Mouse (Mus musculus) intestine, embryonic 16.5 days (tissue): ENCODE results near the gene Naglu. TPM values are rescaled to one million over a fixed set of nuclear protein-coding genes. Genes with fewer than 3 reads are reported as not detected.

Experiments
- ATAC-seq: fragments of 200-750 bp; cut with Nextera tagmentation; 2 replicates; pipeline ENCODE4 v1.8.0; 2017; ENCODE audit warnings: moderate TSS enrichment, moderate library complexity
- H3K27ac ChIP-seq: fragments of 300-500 bp; sonication (generic); 2 replicates; pipeline ENCODE4 v1.5.1; 2014; ENCODE audit warnings: mild to moderate bottlenecking, low read length
- H3K27me3 ChIP-seq: fragments of 300-500 bp; sonication (generic); replicated peaks from 2 replicates; pipeline ENCODE4 v1.6.1; 2014; ENCODE audit warnings: low read length, control low read depth, mixed read lengths; ENCODE audit not compliant: control insufficient read depth, insufficient read depth
- H3K36me3 ChIP-seq: fragments of 300-500 bp; sonication (generic); 2 replicates; pipeline ENCODE4 v1.6.1; 2014; ENCODE audit warnings: low read length, control low read depth; ENCODE audit not compliant: control insufficient read depth, insufficient read depth
- H3K4me1 ChIP-seq: fragments of 300-500 bp; sonication (generic); 2 replicates; pipeline ENCODE4 v1.6.1; 2014; ENCODE audit warnings: low read length, control low read depth, mixed read lengths; ENCODE audit not compliant: control insufficient read depth, insufficient read depth
- H3K4me2 ChIP-seq: fragments of 300-500 bp; sonication (generic); 2 replicates; pipeline ENCODE4 v1.6.1; 2014; ENCODE audit warnings: low read depth, low read length, control low read depth
- H3K4me3 ChIP-seq: fragments of 300-500 bp; sonication (generic); 2 replicates; pipeline ENCODE4 v1.5.1; 2014; ENCODE audit warnings: mild to moderate bottlenecking, low read length
- H3K9ac ChIP-seq: fragments of 300-500 bp; sonication (generic); 2 replicates; pipeline ENCODE4 v1.6.1; 2014; ENCODE audit warnings: low read depth, low read length
- H3K9me3 ChIP-seq: fragments of 300-500 bp; sonication (generic); 2 replicates; pipeline ENCODE4 v1.6.1; 2016; ENCODE audit warnings: low read length, control low read depth; ENCODE audit not compliant: control insufficient read depth
- WGBS: fragments of 180-500 bp; shearing (Covaris S2); extraction: QIAGEN DNeasy Blood & Tissue Kit; methylation state at CpG from one replicate; pipeline ENCODE4 v1.1.7; 2014; 5-methylcytosine and 5-hydroxymethylcytosine counted together
- polyA plus RNA-seq: library from polyadenylated mRNA; unstranded; fragments of >200 nt; fragmentation: Nextera tagmentation; extraction: Ambion mirVana; gene quantifications from 2 replicates; pipeline ENCODE4 v1.2.1, GENCODE M21; 2015

Gene Naglu
- polyA plus RNA-seq, 1 experiment from 2014 or later = 14.7 TPM

DNA sequence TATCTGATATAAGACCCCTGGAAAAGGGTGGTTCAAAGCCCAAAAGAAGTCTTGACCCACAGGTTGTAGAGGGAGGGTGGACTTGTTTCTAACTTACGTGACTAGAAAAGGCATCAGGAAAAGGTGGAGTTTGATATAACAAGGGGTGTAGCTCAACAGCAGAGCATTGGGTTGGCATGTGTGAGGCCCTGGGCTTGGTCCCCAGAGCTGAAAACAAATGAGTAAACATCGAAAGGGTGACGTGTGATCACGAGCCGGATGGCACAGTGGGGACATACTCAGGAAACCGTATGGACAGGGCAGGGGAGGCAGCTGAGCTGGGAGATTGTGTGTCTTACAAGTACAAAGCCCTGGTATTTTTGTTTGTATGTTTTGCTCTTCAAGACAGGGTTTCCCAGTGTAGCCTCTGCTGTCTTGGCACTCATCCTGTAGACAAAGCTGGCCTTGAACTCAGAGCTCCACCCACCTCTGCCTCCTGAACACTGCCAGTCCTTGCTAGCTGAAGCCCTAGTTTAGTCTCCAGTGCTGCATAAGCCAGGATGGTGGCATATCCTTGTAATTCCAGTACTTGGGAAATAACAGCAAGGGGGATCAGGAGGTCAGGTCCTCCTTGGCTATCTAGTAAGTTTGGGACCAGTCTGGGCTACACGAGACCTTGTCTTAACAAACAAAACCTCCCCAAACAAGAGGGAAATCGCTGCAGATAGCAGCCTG, 35.0 kb upstream of the Naglu start:
- no peak overlapping the region for H3K4me3 ChIP-seq
- no peak overlapping the region for H3K27ac ChIP-seq
- H3K9ac ChIP-seq = no peak overlapping the region
- 95% methylated on average over 8 of the region's 8 CpGs for WGBS
- no peaks in the 10 kb centered on the region for H3K27me3 ChIP-seq
- no peaks in the 10 kb centered on the region; the same call in 1 of the 2 replicates for H3K36me3 ChIP-seq
- H3K4me1 ChIP-seq = 0 out of 2 replicates have a peak, but pooled peaks cover 4% of the 10 kb centered on the region
- H3K4me2 ChIP-seq = no peak overlapping the region
- H3K9me3 ChIP-seq = no peaks in the 10 kb centered on the region
- no peak for ATAC-seq

DNA sequence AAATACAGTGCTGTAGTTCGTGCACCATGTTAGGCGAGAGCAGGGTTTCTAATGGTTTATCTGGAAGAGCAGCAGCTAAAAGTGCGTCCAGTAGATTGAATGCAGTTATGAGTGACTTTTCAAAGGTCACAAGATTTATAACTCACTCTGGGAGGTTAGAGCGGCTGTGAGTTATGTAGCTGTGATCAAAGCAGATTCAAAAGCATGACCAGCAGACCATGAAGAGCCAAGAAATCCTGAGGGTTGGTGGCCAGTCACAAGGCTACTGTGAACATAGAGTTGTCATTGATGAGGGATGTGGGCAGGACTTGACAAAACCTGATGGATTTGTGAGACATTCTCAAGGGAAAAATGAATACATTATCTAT, 34.5 kb upstream of the Naglu start:
- no peaks in the 10 kb centered on the region for H3K27me3 ChIP-seq
- H3K36me3 ChIP-seq = peaks cover 3% of the 10 kb centered on the region
- H3K9ac ChIP-seq = no peak overlapping the region
- no peaks in the 10 kb centered on the region for H3K9me3 ChIP-seq
- H3K27ac ChIP-seq = no peak overlapping the region
- WGBS = 92% methylated on average over 4 of the region's 4 CpGs
- 0 out of 2 replicates have a peak, but pooled peaks cover 2% of the 10 kb centered on the region for H3K4me1 ChIP-seq
- no peak overlapping the region for H3K4me2 ChIP-seq
- no peak for ATAC-seq
- H3K4me3 ChIP-seq = no peak overlapping the region

DNA sequence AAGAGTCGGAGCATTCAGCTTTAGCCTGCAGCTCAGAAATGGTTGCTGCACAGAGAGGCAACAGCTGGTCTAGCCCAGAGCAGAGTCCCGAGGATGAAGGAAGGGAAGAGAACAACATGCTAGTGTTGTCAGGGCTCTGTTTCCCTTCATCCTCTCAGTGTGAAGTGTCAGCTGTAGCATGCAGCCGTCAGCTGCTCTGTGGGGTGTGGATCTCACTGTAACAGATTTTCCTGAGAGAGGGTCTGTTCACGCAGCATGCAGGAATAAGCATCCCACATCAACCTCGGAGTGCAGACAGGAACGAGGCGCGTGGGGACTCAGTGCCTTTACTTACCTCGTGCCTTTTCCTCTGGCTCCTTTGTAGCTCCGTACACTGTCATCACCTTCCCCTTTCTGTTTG, 32.0 kb upstream of the Naglu start:
- peaks cover 4% of the 10 kb centered on the region for H3K36me3 ChIP-seq
- no peak overlapping the region for H3K4me3 ChIP-seq
- no peak overlapping the region for H3K9ac ChIP-seq
- no peaks in the 10 kb centered on the region for H3K9me3 ChIP-seq
- H3K27ac ChIP-seq = no peak overlapping the region
- no peak overlapping the region for H3K4me2 ChIP-seq
- no peaks in the 10 kb centered on the region for H3K4me1 ChIP-seq
- no peaks in the 10 kb centered on the region for H3K27me3 ChIP-seq
- 79% methylated on average over 10 of the region's 10 CpGs for WGBS
- no peak for ATAC-seq

DNA sequence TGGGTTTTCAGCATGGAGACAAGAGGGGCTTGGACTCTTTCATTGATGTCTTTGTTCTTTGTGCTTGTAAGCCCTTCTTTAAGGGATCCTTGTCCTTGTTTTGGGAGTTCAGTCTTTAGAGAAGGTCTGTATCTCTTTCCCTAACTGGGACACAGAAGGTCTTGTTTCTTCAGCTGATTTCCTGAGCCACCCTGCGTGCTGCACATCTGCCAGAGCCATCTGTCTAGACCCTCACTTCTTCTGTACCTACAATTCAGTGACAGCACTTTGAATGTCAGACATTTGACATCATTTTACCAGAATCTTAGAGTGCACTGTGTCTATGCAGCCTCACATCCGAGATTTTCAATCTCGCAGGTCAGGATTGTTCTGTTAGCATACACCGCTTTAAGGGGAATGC, 24.0 kb upstream of the Naglu start:
- H3K9me3 ChIP-seq = no peaks in the 10 kb centered on the region
- WGBS = 87% methylated on average over 4 of the region's 4 CpGs
- ATAC-seq = no peak
- H3K9ac ChIP-seq = no peak overlapping the region
- H3K27ac ChIP-seq = no peak overlapping the region
- H3K4me1 ChIP-seq = no peaks in the 10 kb centered on the region
- no peak overlapping the region for H3K4me2 ChIP-seq
- H3K27me3 ChIP-seq = no peaks in the 10 kb centered on the region
- H3K36me3 ChIP-seq = peaks cover 10% of the 10 kb centered on the region; the same call in 1 of the 2 replicates
- H3K4me3 ChIP-seq = no peak overlapping the region

DNA sequence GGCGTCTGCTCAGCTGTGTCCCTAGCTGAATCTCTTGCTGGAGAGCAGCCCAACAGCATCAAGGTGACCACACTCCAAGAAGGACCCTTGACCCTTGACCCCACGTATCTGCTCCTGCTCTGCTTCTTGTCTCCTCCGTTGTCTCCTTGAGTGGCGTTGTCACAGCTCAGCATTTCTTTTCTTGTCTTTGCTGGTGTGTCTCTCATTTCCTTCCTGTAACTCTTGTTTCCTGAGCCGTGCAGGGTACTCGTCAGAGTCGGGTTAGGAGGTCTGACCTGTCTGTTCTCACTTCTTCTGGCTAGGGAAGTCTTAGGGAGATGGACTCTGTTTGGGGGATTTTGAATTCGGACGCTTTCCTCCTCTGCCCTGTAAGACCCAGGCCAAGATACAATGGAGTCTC, 23.4 kb upstream of the Naglu start:
- 55% methylated on average over 9 of the region's 9 CpGs for WGBS

DNA sequence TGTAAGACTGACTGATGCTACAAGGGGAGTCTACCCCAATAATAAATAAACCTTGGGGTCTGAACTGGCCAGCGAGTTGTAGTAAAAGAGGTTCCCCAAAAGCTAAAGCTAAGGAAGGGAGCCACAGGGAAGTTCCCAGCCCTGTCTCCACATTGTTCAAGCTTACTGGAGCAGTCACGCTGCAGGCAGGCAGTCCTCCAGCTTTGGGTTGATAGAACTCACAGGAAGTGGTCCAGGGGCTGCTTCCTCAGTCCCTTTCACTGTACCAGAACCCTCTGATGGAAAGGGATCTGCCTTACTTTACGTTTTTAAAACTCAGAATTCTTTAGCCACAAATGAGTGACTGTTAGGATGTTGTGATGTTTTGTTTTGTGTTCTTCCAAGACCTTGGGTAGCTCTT, 22.3 kb upstream of the Naglu start:
- H3K36me3 ChIP-seq = peaks cover 10% of the 10 kb centered on the region; the same call in 1 of the 2 replicates
- no peak overlapping the region for H3K4me2 ChIP-seq
- no peaks in the 10 kb centered on the region for H3K9me3 ChIP-seq
- no peak overlapping the region for H3K9ac ChIP-seq
- no peak overlapping the region for H3K27ac ChIP-seq
- no peak overlapping the region for H3K4me3 ChIP-seq
- H3K4me1 ChIP-seq = no peaks in the 10 kb centered on the region
- 74% methylated on average over 3 of the region's 3 CpGs for WGBS
- no peaks in the 10 kb centered on the region for H3K27me3 ChIP-seq
- ATAC-seq = no peak

More for the DNA sequence above, 23.4 kb upstream of the Naglu start:
- ATAC-seq = no peak
- Histone ChIP-seq H3K9me3 (no peaks in the 10 kb centered on the region), H3K27me3 (no peaks in the 10 kb centered on the region), H3K9ac (no peak overlapping the region), H3K27ac (no peak overlapping the region), H3K36me3 (peaks cover 10% of the 10 kb centered on the region; the same call in 1 of the 2 replicates), H3K4me1 (no peaks in the 10 kb centered on the region), H3K4me2 (no peak overlapping the region), H3K4me3 (no peak overlapping the region)

DNA sequence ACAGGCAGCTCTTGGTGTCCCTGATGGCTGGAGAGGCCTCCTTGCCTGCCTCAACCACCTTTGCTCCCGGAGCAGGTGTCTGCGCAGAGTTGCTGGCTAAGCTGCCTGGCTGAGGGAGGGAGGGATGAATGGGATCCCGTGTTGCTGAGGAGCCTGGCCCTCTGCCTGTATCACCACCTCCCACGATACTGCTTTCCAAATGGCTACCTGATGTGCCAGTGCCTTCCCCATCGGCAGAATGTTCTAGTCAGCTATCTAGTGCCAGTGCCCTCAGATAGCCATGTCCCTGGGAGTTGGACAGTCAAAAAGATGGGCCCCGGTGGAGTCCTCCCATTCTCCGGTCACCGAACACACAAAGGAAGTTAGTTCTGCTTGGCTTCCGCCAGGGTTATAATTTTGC, 19.5 kb upstream of the Naglu start:
- H3K27ac ChIP-seq = no peak overlapping the region
- H3K4me1 ChIP-seq = peaks cover 6% of the 10 kb centered on the region
- WGBS = 88% methylated on average over 9 of the region's 9 CpGs
- H3K4me2 ChIP-seq = no peak overlapping the region
- no peak overlapping the region for H3K9ac ChIP-seq
- no peaks in the 10 kb centered on the region for H3K9me3 ChIP-seq
- peaks cover 3% of the 10 kb centered on the region; the same call in 1 of the 2 replicates for H3K36me3 ChIP-seq
- H3K4me3 ChIP-seq = no peak overlapping the region
- ATAC-seq = no peak
- H3K27me3 ChIP-seq = no peaks in the 10 kb centered on the region

DNA sequence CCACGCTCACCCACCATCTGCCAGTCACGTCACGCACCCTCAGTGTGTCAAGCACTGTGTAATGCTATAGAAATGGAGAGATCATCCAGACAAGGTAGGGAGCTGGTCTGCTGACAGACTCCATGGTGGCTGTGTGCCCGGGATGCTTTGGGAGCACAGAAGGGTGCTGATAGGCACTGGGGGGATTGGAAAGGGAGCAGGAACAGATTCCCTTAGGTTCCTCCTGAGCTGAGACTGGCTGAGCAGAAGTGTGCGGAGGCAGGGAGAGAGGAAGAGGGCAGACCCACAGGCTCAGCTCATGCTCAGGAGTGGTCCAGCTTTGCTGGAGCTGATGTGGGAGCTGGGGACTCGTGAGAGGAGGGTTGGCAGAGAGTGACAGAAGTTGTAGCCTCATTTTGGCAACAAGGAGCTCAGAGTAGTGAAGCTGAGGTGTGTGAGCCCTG, 18.7 kb upstream of the Naglu start:
- 88% methylated on average over 6 of the region's 6 CpGs for WGBS
- Histone ChIP-seq H3K9me3 (no peaks in the 10 kb centered on the region), H3K36me3 (peaks cover 3% of the 10 kb centered on the region; the same call in 1 of the 2 replicates), H3K4me1 (peaks cover 13% of the 10 kb centered on the region), H3K4me2 (no peak overlapping the region), H3K27me3 (no peaks in the 10 kb centered on the region), H3K4me3 (no peak overlapping the region), H3K27ac (no peak overlapping the region), H3K9ac (no peak overlapping the region)
- no peak for ATAC-seq

DNA sequence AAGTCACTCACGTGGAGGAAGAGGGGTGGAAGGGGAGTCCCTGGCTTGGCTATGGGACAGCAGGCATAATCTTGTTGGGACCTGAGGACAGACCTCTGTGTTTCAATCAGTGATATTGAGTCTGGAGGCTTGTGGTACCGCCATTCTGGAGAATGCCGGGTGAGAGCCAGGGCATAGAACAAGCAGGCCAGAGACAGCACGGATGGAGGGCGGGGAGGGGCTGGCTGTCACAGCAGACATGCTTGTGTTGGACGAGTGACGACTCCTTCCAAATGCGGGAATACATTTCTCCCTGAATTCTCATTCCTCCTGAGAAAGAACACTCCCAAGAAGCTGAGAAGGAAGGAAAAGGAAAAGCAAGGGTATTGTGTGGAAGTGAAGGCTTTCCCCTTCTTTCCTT, 18.2 kb upstream of the Naglu start:
- Histone ChIP-seq H3K36me3 (no peaks in the 10 kb centered on the region; the same call in 1 of the 2 replicates), H3K4me2 (no peak overlapping the region), H3K9me3 (no peaks in the 10 kb centered on the region), H3K27ac (no peak overlapping the region), H3K9ac (no peak overlapping the region), H3K4me1 (peaks cover 18% of the 10 kb centered on the region), H3K27me3 (no peaks in the 10 kb centered on the region), H3K4me3 (no peak overlapping the region)
- 82% methylated on average over 8 of the region's 8 CpGs for WGBS
- no peak for ATAC-seq
